Mouse (Mus musculus): Measurements from ENCODE around the gene Rxrg.

Gene Rxrg

GRCm38 (mm10) chr1:167598255-167599081 is at the start of gene Rxrg:
Gene Rxrg, plus strand, starts transcription at chr1:167598384.
- CTCF ChIA-PET = no interaction called here

- CTCF ChIA-PET = no interaction called here
These were observed 48.9 kb upstream of the Rxrg start for GRCm38 (mm10) chr1:167549324-167549723.

DNA sequence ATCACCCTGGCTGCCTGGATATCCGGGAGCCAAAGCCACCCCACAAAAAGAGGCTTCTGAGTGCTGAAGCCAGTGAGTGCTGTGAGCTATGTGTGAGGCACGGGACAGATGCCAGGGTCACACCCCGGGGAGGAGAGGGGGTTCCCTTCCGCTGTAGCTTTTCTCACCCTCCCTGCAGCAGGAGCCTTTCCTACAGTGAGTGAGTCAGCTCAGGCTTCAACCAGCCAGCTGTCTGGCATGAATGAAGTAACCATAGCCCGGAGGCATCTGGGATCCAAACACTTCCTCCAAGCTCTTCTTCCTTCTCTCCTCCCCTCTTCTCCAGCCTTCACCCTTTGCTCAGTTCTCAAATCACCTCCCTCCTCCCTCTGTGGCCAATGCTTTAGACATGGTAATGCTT is 46.6 kb upstream of the Rxrg start:
- CTCF ChIA-PET = no interaction called here

DNA sequence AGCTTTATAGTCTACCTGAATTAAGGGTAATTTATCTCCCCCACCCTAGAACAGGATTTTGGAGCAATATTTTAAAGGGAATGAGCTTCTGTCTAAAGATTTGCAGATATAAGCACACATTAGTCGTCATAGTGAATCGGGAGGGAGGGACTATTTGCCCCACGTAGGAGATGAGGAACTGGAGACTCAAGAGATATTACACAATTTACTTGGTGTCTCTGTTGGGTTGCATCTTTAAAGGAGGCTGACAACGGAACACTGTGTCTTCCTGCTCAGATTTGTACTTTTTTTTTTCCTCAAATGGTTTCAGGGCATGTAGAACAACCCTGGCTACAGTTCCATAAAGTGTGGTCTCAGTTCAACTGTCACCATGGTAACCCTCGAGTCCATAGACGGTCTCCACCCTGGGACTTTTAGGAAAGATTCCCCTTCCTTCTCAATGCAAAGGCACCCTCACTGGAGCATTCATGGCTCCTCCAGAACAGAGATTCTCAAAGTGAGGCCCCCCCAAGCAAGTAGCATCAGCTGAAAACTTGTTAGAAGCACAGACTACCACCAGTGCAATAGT is 44.1 kb upstream of the Rxrg start:
- CTCF ChIA-PET = no interaction called here

DNA sequence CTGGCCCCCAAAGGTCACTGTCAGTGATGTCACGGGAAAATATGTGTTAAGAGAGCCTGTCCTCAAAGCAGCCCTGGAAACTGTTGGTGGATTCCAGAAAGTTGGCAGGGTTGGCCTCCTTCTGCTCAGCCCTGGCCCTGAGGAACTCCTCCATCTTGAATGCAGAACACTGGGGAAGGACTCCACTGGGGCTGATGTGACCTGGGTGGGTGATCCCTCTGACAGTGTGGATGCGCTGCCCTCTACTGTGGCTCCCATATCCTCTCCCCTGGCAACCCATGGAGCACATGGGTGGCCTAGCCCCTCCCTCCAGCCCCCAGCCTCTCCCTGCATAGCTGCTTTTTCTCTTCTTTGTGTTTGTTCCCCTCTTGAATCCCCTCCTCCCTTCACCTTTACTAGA is 31.6 kb upstream of the Rxrg start:
- CTCF ChIA-PET = no interaction called here

DNA sequence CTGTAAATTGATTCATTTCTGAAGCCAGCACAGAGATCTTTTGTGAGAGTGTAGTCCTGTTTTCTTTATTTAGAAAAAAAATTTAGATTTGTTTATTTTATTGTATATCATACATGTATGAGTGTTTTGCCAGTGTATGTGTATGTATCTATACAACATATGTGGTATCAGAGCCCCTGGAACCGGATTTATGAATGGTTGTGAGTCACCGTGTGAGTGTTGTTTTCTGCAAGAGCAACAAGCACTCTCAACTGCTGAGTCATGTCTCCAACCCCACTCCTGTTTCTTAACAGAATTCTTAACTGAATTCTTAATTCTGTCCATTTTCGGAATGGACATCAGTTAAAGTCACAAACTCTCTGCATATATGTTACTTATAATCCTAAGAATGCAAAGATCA is 19.1 kb upstream of the Rxrg start:
- CTCF ChIA-PET = no interaction called here

DNA sequence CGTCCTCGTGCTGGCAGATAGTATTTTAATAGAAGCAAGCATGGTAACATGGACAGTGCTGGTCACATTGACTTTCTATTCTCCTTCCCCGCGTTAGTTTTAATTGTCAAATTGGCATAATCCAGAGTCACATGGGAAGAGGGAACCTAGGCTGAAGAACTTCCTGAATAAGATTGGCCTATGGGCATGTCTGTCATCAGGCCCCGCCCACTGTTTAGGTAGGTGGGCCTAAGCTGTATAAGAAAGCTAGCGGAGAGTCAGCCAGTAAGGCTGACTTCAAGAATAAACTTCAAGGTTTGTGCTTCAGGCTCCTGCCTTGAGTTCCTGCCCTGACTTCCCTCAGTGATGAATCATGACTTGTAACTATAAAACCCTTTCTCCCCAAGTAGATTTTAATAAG is 15.0 kb upstream of the Rxrg start:
- CTCF ChIA-PET = no interaction called here

GRCm38 (mm10) chr1:167583888-167584287 is 14.3 kb upstream of the Rxrg start:
- CTCF ChIA-PET = no interaction called here

GRCm38 (mm10) chr1:167588747-167589558 is 9.2 kb upstream of the Rxrg start:
- CTCF ChIA-PET = no interaction called here

DNA sequence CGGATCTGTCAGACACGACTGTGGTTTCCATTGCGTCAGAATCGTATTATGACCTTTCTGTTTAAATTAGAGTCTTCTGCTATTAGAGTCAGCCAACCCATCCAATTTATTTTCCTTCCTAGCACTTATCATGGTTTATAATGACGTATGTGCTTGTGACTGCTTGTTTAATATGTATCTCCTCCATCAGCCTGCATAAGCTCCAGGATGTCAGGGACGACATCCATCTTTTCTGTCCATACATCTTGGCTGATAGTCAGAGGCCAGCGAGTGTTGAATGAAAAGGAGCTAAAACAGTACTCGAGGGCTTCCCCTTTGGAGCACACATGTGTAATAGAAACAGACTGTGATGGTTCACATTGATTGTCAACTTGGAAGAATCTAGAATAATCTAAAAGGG is 6.0 kb upstream of the Rxrg start:
- CTCF ChIA-PET = no interaction called here

- CTCF ChIA-PET = no interaction called here
These were observed 1.1 kb downstream of the Rxrg start for GRCm38 (mm10) chr1:167599211-167599735.

DNA sequence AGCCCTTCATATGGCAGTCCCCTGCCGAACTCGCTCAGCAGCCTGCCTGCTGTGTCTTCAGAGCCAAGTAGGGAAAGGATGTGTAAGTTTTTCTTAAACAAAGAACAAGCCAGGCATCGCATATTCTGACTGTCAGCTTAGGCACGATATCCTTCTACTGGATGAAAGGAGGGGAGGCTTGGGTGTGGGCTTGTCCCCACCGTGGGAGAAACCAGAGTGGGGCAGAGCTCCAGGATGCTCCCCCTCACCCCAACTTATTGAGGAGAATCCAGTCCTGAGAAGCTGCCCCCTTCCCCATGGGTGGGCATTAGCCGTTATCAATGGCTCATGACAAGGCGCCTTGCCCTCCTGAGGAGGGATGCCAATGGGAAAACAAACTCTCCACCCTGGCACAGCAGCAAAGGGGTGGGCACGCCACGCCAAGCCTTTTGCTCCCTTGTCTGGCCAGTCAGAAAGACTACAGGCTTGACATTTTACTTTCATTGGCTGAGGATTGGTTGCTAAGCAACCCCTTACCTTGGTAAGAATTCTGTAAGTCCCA is 10.1 kb downstream of the Rxrg start:
- CTCF ChIA-PET = no interaction called here

DNA sequence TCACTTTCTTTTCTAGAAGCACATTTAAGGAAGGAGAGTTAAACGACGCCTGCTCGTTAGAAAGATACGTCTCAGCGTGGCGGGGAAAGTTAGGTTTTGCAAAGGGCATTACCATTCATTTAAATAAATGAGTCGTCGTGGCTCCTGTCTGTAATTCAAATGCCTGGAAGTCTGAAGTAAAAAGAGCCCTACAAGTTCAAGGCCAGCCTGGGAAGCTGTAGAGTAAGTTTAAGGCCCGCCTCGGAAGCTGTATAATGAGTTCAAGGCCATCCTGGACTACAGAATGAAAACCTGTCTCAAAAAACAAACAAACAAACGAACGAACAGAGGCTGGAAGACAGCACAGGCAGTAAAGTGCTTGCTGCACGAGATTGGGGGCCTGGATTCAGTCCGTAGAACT is 18.9 kb downstream of the Rxrg start:
- CTCF ChIA-PET = no interaction called here

DNA sequence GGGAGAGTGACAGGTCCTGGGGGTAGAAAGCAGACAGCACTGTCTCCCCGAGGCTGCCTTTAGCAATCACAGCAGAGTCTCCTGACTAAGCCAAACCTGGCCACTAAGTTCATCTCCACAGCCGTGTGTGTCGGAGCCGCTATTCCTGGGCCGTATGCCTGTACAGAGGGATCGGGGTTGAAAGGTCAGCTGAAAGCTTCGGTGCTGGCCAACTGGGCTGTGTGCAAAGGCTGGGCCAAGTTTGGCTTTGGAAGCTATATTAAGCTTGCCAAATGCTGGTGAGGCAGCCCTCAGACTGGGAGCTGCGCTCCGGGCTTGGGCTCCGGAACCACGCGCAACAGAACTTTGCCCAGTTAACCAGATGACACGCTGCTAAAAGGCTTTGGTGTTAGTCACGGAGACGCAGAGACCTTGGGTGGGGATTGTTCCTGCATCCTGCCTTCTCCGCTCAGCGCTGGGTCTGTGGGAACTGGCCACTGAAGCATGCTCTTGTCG is 19.9 kb downstream of the Rxrg start:
- CTCF ChIA-PET = no interaction called here

DNA sequence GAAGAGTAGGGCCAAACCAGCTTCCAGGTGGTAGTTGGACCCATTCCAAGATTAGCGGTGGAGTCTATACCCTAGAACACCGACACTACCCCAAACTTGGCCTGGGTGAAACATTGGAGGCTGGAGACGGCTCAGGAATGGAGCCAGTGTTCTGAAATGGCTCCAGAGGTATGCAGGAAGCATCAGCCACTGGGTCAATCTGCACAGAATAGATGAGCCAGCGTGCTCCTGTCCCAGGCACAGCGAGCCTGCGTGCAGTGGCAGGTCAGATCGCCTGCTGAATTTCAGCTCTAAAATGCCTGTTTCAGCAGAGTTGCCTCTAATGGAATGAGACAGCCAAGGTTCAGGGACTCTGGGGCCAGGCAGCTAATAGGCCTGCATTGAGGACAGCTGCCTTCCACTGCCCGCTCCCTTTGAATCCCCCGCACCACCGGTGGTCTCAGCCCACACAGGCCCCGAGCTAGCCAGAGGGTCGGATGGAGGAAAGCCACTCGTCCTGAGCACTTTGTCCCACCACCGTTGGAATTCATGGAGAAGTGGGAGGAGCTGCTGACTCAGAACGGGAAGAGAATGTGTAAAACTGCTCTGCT is 22.1 kb downstream of the Rxrg start:
- CTCF ChIA-PET = no interaction called here

GRCm38 (mm10) chr1:167625098-167625497 is 26.9 kb downstream of the Rxrg start:
- CTCF ChIA-PET = no interaction called here

GRCm38 (mm10) chr1:167631765-167632164 is 33.6 kb downstream of the Rxrg start:
- CTCF ChIA-PET = interaction anchor here (0.8 kb wide), 1 partner anchor 617 kb away, joined by 4 read pairs; no protein-coding TSS in a partner anchor

GRCm38 (mm10) chr1:167635702-167636101 is 37.5 kb downstream of the Rxrg start:
- CTCF ChIA-PET = interaction anchor here (0.6 kb wide), 1 partner anchor 640 kb away, joined by 9 read pairs; no protein-coding TSS in a partner anchor

DNA sequence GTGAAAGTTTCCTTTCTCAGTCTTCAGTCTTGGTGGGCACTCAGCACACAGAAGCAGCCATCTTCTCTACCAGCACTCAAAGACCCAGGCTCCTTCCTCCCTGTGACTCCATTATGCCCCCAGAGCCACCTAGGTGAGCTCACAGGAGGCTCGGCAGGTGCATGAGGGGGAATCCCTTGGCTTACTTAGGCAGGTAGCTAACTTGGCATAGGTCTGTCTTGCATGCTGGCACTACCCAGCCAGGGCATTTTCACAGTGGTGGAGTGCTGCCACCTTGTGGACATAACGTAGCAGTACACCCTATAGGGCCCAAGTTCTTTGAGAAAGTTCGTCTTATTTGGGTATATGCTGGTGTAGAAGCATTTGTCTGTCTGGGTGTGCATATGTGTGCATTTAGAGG is 38.8 kb downstream of the Rxrg start:
- CTCF ChIA-PET = interaction anchor here (0.6 kb wide), 1 partner anchor 331 kb away, joined by 3 read pairs; no protein-coding TSS in a partner anchor

DNA sequence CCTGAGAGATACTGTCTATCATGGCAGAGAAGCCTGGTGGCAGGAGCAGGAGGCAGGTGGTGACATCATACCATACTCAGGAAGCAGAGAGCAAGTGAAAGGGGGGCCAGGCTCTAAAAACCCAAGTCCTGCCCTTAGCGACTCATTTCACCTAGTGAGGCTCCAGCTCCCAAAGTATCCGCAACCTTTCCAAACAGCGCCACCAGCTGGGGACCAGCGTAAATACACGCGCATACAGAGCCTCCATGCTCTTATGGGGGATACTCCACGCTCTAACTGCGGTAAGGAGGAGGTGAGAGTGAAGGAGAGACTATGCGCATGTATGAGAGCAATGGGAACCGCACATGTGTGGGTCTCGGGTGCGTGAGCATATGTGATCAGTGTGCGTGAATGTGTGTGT is 39.9 kb downstream of the Rxrg start:
- CTCF ChIA-PET = no interaction called here

- CTCF ChIA-PET = no interaction called here
These were observed 40.7 kb downstream of the Rxrg start for GRCm38 (mm10) chr1:167638901-167639300.
